Mouse (Mus musculus): ENCODE measurements around the gene Tbcd.
"Not testable (repeated sequence)": the region's sequence is repeated elsewhere in the genome, so short reads cannot be mapped to it uniquely, and the experiment has no call there.

Tbcd gene

DNA sequence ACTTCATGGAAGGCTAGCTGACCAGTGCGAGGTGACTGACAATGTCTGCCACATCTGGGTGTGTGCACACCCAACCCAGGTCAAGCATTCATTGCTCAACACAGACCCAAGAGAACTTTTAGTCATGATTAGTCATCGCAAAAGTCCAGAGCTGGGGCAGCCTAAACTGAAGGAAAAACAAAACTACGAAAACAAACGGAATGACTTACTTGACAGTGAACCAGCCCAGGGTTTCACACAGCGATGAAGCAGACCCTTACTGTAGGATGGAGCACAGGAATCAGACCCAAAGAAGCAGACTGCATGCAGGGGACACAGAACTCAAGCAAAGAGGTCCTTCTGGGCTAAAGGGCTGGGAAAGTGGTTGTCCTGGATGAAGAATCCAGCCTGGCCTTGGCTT is 200.2 kb downstream of the Tbcd start:
- DNase-seq (ENCODE audit: inconsistent age in 2 of 2, low spot score in 1 of 2) = peak; percentile 42 to 85

DNA sequence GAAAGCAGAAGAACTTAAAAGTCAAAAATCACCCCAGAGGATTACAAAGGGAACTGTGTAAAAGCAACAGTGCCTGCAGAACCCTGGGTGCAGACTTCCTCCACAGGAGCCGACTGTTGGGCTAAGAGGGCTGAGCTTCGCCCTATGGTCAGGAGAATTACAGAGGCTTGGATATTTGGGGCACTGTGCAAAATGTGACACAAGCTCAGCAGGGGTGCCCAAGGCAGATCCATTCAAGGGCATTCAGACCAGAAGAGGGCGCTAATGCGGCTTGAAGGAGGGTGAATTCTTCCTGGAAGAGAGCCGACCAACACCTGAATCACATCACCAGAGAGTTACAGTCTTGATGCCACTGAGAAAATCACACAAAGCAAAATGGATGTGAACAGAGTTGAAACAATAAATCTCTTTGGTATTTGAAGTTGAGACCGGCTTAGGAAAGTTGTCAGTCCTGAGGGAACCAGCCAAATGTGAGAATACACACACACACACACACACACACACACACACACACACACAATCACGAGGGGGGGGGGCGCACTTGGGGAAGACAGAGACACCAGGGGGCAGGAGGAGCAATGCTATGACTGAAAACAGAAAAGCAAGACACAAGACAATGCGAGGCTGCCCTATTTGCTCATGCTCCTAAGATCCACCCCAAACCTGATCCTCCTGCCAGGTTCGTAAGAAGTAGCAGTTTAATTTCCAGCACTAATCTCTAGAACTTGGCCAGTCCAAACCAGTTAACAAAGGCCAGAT is 201.0 kb downstream of the Tbcd start:
- DNase-seq (ENCODE audit: inconsistent age in 2 of 2, low spot score in 1 of 2) = peak; percentile 58 to 88

DNA sequence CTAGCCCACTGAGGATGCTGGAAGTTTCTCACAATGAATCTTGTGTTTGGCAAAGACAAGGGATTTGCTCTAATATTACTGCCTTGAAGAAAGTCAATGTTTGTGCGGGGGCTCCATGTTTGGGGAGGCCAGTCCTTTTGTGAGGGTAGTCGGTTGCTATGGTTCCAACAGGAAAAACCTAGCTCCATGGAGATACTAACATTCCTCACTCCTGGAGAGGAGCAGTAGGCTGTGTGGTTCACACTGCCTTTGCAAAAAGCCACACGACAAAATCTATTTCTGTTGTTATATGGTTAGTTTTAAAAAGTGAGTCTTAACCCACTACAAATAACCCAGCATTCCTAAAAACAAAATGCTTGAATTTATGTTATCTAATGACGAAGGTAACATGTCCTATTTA is 201.9 kb downstream of the Tbcd start:
- no peak for DNase-seq (ENCODE audit: inconsistent age in 2 of 2, low spot score in 1 of 2)

GRCm38 (mm10) chr11:121654406-121654945 is 202.7 kb downstream of the Tbcd start:
- DNase-seq (ENCODE audit: inconsistent age in 2 of 2, low spot score in 1 of 2) = no peak

GRCm38 (mm10) chr11:121655166-121655806 is 203.5 kb downstream of the Tbcd start:
- no peak for DNase-seq (ENCODE audit: inconsistent age in 2 of 2, low spot score in 1 of 2)

- no peak for DNase-seq (ENCODE audit: inconsistent age in 2 of 2, low spot score in 1 of 2)
These were observed 204.2 kb downstream of the Tbcd start for GRCm38 (mm10) chr11:121655807-121656511.

- peak in 1 of 2 experiments; percentile 42 for DNase-seq (ENCODE audit: inconsistent age in 2 of 2, low spot score in 1 of 2)
These were observed 206.4 kb downstream of the Tbcd start for GRCm38 (mm10) chr11:121658151-121658550.

GRCm38 (mm10) chr11:121660604-121661003 is 208.9 kb downstream of the Tbcd start:
- not testable (repeated sequence) for DNase-seq (ENCODE audit: inconsistent age in 2 of 2, low spot score in 1 of 2)

- DNase-seq (ENCODE audit: inconsistent age in 2 of 2, low spot score in 1 of 2) = no peak
These were observed 209.4 kb downstream of the Tbcd start for GRCm38 (mm10) chr11:121661116-121661515.

Measured in adrenal gland, adult (tissue).